Mouse (Mus musculus) embryo, embryonic 10.5 days (tissue): ENCODE measurements around the gene Vgf.

Source experiments
- DNase-seq: peaks from one replicate; pipeline ENCODE4 v3.0.0-alpha.2; 2015; ENCODE audit warnings: low spot score

Gene Vgf

GRCm38 (mm10) chr5:137026092-137026491 lies at the start of gene Vgf:
TSS of gene Vgf (plus strand) at chr5:137026392.
- DNase-seq, result no peak

DNA sequence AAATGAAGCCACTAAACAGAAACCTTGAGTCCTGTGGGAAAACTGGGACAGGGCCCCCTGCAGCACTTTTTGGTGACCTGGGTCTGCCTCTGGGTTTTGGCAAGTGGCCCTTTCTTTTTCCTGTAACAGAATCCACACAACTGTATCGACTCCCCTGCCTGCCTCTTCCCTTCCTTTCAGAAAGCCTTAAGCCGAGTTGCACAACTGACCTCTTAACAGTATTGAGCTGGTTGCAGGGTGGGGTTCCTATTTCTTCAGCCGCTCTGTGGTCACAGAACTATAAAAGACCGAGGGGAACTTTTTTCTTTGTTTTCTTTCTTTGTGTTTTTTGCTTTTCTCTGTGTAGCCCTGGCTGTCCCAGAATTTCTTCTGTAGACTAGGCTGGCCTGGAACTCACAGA lies 48.4 kb upstream of the Vgf start:
- no peak for DNase-seq

DNA sequence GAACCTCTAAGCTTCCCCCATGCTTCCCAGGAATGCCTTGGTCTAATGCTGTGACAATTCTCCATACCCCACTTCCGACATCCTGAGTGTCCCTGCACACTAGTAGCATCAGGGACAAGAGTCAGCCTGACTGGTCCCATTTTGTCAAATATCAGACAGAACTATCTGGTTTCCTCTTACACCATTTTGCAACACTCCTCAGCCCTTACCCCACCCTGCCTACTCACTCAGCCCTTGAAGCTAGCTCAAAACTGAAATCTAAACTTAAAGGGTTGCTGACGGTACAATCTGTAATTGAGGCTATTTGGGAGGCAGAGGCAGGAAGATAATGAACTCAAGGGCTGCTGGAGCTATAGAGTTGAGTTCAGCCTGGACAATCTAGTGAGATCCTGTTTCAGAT lies 46.4 kb upstream of the Vgf start:
- no peak for DNase-seq

- no peak for DNase-seq
Observed at GRCm38 (mm10) chr5:136980974-136981373, 45.2 kb upstream of the Vgf start.

- DNase-seq, result peak; percentile 72
Observed at GRCm38 (mm10) chr5:136982338-136982930, 43.8 kb upstream of the Vgf start.

DNA sequence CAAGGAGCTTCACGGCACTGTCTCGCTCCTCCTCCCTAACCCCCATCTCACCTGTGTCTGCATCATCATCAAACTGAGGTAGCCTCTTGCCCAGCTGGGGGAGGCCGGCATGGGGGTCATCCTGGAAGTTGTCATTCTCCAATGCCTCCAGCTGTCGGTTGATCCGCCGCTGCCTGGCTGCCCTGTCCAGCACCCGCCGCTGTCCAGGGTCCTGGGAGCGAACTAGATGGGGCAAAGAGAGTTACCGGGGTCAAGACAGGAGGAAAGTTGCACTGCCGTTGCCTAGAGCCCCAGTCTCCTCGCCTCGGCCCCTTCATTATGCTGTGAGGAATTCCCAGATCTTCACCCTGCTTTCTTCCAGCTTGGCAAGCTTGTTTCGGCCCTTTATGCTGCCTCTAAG lies 41.4 kb upstream of the Vgf start:
- DNase-seq, result peak; percentile 29

GRCm38 (mm10) chr5:136986695-136987137 lies 39.5 kb upstream of the Vgf start, which contains the start of gene Plod3:
TSS of gene Plod3 (plus strand) at chr5:136987019.
- DNase-seq, result peak; percentile 100

DNA sequence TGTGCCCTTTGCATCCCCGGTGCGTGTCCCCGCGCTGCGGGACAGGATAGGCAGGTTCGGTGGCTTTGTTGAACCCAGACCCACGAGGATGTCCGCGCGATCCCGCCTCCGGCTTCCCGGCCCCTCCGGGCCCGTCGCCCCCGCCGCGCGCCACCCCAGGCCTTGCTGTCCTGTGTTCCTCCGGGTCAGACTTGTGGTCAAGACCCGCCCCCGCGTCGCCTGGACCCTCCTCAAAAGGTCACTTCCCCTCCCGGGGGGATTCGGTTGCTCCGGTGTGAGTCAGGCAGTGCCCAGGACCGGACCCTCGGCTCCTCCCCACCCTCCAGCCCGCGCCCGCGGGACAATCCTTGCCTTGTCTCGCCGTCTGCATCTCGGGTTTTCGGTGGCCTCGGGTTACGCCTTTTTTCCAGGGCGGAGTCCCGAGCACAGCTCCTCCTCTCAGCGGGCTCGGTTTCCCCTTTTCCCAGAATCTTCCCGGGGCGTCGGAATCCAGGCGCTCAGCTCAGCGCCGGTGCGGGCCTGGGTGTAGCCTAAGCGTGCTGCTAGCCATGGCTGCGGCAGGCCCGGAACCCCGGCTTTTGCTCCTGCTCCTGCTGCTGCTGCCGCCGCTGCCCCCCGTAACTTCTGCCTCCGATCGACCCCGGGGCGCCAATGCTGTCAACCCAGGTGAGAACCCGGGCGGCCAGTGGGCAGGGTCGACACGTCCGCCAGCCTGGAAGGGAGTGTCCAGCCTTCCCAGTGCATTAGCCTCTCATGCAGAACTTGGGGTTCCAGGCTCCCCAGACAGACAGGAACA lies 38.9 kb upstream of the Vgf start:
- peak; percentile 80 for DNase-seq

DNA sequence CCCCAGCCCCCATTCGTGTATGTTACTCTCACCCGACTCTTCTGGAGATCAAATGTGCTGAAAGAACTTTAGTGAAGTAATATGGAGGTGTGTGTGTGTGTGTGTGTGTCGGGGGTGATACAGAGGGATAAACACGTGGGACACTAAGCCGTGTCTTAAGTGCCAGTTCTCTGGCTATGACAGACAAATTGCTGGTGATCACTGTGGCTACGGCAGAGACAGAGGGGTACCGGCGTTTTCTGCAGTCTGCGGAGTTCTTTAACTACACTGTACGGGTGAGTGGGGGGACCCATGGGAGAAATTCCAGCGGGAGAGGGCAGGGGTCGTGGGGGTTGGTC lies 38.3 kb upstream of the Vgf start, which contains the start of gene Znhit1:
Gene Znhit1, minus strand, starts transcription at position 88 of the 338 bp plus-strand sequence.
- peak; percentile 34 for DNase-seq

- no peak for DNase-seq
Observed at GRCm38 (mm10) chr5:136988420-136988819, 37.8 kb upstream of the Vgf start.

DNA sequence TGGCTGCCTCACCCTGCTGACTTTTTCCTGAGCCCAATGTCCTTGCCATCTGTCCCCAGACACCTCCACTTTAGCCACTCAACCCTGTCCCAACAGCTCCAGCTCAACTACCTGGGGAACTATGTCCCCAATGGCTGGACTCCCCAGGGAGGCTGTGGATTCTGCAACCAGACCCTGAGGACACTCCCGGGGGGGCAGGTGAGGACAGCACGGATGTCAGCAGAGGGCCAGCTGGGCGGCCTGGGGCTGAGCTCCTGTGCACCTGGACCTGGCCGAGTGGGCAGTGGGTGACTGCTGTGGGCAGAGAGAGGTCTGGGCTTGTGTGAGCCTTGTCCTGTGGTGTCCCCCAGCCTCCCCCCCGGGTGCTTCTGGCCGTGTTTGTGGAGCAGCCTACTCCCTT lies 36.4 kb upstream of the Vgf start:
- DNase-seq, result no peak

- DNase-seq, result no peak
Observed at GRCm38 (mm10) chr5:136999449-136999848, 26.7 kb upstream of the Vgf start.

DNA sequence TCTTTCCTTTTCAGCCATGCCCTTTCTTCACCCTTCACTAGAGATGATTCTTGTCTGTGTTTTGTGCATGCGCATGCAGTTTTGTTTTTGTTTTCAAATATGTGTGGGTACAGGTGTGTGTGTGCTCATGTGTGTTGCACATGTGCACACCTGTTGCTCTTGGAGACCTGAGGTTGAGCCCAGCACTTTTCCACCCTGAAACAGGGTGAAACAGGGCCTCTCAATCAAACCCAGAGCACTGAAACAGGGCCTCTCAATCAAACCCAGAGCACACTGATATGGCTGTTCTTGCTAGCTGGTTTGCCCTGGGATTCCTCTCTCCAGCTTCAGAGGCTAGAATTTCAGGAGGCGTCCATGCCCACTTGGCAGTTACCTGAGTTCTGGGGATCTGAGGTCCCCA lies 25.6 kb upstream of the Vgf start:
- DNase-seq, result peak; percentile 39

DNA sequence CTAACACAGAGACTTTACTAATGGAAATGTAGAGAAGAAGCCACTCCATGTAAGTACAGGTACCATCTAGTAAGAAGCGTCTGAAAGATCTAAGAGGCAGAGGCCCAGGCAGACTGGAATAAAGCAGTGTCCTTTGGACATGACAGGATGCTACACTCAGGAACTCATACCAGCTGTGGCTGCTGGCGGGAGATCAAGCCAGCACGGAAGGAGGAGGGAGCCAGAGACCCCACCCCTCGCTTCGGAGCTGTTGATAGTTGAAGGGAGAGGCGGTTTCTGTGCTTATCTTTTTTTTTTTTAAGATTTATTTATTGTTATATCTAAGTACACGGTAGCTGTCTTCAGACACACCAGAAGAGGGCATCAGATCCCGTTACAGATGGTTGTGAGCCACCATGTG lies 18.9 kb upstream of the Vgf start:
- DNase-seq, result no peak

DNA sequence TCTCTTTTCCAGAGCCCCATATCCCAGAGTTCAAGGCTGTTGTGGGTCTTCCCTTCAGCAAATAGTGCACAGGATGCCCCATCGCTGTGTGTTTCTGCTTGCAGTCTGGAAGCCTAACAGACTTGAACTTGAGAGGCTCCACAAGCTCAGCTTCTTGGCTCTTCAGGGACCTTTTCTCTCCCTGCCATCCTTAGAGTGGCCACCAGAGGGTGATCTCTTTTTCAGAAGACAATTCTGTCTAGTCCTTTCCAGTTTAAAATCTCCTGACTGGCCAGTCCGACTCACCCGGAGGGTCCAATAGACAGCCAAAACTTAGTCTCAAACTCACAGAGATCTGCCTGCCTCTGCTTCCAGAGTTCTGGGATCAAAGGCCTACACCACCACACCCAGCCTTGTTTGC lies 16.2 kb upstream of the Vgf start:
- DNase-seq, result peak; percentile 80

GRCm38 (mm10) chr5:137012401-137012950 lies 13.7 kb upstream of the Vgf start:
- no peak for DNase-seq

DNA sequence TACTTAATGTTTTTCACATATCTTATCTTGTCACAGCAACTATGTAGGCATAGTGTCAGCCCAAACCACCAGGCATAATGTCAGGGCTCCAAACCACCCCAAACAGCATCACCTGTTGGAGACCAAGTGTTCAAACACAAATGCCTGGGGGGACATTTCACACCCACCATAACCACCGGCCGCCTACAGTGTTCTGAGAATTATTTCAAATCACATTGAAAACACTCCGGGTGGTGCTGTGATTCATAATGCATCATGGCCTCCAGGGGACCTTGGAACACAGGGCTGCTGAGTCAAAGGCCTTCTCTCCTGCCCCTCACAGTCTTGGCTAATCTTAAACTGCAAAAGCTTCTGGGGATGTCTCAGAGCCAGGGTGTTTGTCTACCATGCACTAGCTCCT lies 10.3 kb upstream of the Vgf start:
- no peak for DNase-seq

GRCm38 (mm10) chr5:137024318-137024717 lies 1.9 kb upstream of the Vgf start:
- DNase-seq, result no peak

- DNase-seq, result peak; percentile 81
Observed at GRCm38 (mm10) chr5:137025132-137025531, 1.1 kb upstream of the Vgf start.

DNA sequence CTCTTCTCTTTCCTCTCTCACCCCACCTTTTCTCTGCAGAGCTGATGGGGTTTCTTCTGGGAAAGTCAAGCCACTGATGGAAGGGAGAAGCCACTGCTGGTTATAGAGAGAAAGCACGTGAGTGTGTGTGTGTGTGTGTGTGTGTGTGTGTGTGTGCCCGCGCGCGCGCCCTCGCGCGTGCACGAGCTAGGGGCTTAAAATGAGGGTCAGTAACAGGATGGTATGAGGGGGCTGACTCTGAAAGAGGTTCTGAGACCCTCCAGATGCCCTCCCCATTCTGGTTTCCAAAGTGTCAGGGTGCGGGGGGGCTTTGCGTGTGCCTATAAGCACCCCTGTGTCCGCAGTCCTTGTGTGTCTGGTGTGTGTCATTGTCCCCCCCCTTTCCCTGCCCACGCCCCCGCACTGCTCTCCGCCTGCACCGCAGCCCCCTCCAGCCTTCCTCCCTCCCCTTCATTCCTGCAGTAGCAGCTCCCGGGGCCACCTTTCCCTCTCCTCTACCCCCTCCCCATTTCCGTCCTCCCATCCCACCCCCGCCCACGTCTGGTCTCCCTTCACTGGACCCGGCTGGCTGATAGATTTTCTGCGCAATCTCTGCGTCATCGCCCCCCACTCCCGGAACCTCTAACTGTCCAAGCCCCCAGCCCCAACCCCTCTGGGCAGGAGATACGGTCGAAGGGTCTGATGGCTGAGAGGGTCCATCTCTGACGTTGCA lies 2.5 kb downstream of the Vgf start:
- no peak for DNase-seq

DNA sequence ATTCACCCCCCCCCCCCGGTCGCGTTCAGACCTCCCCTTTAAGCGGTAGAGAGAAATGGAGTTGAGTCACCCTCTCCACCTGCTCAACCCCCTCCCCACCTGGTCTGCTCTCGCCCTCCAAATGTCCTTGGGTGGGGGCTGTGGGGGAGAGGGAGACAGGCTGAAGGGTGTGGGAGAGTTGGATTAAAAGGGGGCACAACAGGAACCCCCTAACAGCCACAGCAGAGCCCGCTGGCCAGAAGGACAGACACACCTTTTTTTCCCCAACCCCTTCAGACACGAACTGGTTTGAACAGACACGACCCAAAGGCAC lies 3.0 kb downstream of the Vgf start:
- DNase-seq, result no peak

DNA sequence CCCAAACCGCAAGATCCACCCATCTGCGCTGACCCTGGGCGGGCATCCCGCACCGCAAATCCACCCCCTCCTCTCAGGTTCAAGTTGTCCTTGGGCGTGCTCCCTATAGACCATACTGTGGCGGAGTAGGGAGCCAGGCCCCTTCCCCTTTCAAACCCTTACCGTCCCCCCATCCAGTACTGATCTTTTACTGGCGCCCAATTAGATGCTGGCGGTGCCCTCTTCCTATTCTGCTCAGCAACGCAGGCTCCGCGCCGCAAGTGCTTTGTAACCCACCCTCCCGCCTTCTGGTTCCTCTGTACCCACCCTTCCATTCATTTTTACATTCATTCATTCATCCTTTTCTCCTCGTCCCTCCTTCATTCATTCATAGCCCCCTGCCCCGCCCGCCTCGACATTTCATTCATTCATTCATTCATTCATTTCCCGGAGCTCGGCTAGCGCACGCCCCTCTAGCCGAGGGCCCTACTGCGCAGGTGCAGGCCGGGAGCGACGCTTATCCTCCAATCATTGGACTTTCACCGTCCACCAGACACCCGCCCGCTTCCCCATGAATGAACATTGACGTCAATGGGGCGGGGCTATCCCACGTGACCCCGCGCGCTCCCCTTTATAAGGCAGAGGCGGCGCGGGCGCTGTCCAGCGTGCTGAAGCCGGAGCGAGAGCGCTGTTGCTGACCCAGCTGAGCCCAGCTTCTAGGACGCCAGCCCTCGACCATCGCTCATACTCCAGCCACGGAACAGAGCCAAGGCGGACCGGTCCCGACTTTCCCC lies 3.6 kb downstream of the Vgf start:
- peak; percentile 99 for DNase-seq
